Mouse (Mus musculus): Measurements from ENCODE around the gene Inca1.

Inca1 gene

GRCm38 (mm10) chr11:70669582-70670345, 30.2 kb downstream of the Inca1 start:
- DNase-seq (ENCODE audit: low read depth, low spot score): peak; percentile 83

GRCm38 (mm10) chr11:70668771-70669505, 31.0 kb downstream of the Inca1 start, which contains the start of gene Spag7:
TSS of gene Spag7 (minus strand) at chr11:70669416.
- DNase-seq (ENCODE audit: low read depth, low spot score): peak; percentile 99

DNA sequence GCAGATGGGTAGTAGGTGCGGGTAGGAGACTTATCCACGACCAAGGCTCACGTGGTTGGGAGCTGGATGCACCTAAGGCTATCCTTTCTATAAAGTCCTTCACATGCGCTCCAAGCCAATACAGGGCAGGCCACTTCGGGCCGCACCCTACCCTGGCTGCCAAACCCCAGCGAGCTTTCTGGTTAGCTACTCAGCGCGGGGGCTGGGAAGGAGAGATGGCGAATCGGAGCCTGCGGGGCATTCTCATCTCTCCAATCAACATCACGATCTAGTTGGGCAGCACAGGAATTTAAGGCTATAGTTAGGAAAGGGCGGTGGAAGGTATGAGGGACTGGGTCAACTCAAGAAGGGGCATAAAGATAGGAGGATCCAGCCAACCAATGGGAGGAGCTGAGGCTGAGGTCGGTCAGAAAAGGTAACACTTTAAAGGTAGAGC, 31.6 kb downstream of the Inca1 start:
- DNase-seq (ENCODE audit: low read depth, low spot score): no peak

DNA sequence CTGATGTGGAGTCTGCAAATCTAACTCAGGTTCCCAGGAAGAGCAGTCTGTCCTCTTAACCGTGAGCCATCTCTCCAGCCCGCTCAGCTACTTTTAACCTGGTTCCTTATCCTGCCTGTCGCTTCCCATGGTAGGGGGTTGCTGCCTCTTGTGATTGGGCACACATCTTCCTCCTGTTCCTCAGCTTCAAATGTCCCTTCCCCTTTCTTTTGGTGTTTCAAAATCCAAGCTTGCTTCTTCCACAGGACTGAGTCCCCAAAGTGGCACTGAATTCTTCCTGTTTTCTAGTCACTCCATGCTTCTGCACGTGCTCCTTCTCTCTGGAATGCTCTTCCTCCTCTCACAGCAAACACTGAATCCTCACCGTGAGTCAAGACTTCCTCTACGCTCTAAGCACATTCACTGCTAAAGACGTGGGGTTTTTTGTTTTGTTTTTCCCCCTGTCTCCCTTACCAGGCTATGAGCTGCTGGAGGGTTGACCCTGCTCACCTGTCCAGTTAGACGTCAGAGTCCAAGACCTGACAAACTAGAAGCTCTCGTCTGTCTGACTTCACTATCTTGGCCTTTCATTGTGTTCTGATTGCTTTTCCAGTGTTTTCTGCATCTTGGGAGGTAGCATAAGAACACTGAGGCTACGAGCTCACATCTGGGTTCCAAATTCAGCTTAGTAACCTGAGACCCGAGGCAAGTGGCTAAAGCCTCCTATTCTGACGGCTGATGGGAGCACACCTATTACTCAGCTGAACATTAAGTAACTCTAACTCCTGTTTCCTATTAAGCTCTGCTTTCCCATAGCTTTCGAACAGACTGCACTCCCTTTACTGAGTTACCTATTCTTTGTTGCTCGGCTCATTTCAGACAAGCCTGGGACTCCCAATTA, 32.4 kb downstream of the Inca1 start:
- no peak for DNase-seq (ENCODE audit: low read depth, low spot score)

DNA sequence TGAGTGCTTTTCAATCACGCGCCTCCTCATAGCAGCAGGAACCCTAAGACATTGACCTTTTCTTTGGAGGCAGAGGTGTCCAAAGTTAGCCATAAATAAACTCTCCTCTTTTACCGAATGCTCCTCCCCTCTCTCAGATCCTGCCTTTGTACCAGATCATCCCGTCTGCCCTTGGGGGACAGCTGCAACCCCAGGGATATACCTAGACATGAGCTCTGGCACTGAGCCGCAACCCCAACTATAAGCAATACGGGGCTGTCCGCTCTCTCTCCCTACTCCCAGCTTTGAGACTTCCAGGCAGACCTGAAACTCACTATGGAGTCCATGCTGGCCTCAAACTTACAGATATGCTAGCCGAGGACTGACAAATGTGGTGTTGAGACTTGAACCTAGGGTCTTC, 33.3 kb downstream of the Inca1 start:
- no peak for DNase-seq (ENCODE audit: low read depth, low spot score)

- no peak for DNase-seq (ENCODE audit: low read depth, low spot score)
Measured at GRCm38 (mm10) chr11:70664741-70665140, 35.2 kb downstream of the Inca1 start.

DNA sequence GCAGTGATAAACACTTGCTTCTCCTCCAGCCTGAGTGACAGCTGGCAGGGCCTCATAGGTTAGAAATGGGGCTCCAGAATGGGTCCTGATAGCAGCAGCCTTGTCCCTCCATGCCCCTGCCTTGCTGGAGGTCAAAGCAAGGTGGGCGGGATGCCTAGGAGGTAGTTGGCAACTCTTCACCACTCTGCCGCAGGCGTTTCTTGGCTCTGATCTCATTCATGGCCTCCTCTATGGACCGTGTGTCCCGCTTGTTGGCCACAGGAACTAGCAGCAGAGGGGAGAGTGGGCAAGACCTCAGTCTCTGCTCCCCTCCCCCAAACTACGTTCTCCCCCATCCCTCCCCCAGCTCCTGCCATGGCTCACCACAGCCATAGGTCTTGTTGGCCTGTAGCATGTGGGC, 36.0 kb downstream of the Inca1 start:
- no peak for DNase-seq (ENCODE audit: low read depth, low spot score)

DNA sequence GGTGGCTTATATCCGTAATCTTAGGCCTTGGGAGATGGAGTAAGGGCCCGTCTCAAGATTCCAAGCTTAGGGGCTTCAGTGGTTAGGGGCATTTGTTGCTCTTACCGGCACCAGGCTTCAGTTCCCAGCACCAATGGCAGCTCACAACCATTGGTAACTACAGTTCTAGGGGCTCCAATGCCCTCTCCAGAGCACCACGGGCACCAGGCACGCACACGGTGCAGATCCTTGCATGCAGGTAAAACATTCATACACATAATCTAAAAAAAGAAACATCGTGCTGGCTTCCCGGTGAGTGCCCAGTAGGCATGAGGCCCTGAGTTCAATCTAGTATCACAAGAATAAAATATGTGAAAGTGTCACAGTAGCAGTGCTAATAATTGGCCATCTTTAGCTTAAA, 36.9 kb downstream of the Inca1 start:
- no peak for DNase-seq (ENCODE audit: low read depth, low spot score)

DNA sequence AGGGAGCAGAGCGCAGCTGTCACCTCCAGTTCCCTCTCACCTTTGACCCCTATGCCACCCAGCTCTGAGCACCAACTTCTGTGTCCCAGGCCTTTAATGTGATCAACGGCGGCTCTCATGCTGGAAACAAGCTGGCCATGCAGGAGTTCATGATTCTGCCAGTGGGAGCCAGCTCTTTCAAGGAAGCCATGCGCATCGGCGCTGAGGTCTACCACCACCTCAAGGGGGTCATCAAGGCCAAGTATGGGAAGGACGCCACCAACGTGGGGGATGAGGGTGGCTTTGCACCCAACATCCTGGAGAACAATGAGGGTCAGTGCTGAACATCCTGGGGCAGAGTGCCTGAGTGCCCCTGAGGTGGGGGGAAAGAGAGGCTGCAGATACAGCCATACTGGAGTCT, 39.4 kb downstream of the Inca1 start:
- DNase-seq (ENCODE audit: low read depth, low spot score): no peak

- no peak for DNase-seq (ENCODE audit: low read depth, low spot score)
Measured at GRCm38 (mm10) chr11:70658942-70659341, 41.0 kb downstream of the Inca1 start.

DNA sequence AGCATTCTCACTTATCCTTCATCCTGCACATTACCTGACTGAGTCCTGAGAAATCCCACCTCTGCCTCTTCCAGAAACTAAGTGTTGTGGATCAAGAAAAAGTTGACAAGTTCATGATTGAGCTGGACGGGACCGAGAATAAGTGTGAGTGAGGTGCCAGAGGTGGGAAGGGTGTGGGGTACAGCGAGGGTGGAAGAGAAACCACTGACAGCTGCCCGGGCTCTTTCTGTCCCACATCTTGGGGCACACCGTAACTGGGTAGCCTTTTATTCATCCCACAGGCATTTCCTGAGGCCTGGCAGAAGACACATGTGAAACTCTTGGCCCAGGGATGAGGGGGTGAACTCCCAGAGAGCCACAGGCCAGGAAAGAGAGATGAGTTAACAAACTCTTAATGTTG, 41.4 kb downstream of the Inca1 start:
- no peak for DNase-seq (ENCODE audit: low read depth, low spot score)

DNA sequence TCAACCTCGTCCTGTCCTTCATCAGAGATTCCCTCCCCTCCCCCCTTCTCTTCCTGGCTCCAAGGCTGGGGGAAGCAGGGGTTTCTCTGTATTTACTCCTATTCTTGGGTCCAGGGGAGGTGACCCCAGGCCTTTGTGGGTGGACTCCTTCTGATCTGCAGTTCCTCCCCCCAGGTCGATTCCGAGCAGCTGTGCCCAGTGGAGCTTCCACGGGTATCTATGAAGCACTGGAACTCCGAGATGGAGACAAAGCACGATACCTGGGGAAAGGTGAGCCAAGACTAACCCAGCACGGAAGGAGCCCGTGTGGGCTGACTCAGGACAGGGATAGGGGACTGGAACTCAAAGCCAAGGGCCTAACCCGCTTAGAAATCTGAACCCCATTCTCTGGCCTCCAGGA, 42.0 kb downstream of the Inca1 start:
- DNase-seq (ENCODE audit: low read depth, low spot score): no peak

DNA sequence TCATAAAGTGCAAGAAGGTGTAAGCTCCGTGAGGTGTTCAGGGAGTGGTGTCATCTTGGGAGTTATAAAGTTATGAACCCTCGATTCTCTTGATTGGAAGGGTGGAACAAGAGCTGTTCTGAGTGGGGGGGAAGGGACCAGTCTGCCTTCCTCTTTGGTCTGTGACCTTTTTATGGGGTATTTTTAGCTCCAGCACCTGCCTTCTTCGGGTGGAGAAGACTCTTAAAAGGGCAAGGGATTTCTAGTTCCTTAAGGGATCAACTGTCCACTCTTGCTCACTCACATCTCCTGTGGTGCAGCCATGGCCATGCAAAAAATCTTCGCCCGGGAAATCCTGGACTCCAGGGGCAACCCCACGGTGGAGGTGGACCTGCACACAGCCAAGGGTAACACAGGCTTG, 42.4 kb downstream of the Inca1 start:
- no peak for DNase-seq (ENCODE audit: low read depth, low spot score)

DNA sequence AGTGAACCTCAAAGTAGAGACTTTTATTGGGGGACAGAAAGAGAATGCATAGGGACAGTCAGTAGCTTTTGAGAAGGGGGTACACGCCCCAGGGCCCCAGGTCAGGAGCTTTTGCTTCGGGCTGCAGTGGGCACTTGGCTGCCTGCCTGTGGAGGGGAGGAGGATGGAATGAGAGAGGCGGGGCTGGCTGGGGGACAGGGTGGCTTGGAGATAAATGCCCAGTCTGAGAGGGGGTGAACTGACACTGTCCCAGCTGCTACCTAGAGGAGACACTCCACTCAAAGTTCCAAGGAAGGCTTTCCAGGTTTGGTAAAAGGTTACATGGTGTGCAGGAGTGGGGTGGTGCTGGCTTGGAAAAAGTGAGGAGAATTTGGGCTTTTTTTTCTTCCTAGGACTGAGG, 43.0 kb downstream of the Inca1 start, which contains the start of gene Eno3:
TSS of gene Eno3 (plus strand) at position 239 of the 400 bp plus-strand sequence.
- DNase-seq (ENCODE audit: low read depth, low spot score): peak; percentile 21

DNA sequence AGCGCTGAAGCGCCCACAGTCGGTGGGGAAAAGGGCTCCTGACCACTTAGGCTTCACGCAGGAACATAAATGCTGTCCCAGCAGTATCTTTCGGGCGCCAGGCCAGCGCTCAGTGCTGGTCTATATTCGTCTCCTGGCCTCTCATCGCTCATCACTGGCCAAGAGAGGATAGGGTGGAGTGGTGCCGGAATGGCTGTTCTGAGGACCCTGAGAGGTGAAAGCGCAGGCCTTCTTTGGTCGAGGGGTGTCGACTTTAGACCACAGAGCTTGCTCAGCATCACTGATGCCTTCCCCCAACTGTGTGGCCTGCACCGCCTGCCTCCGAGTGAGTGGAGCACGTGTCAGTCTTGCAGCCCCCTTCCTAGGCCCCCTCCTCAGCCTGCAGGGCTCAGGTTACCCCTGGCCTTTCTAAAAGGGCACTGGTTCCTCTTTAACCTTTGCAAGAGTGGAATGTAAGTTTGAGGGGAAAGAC, 43.5 kb downstream of the Inca1 start:
- peak; percentile 64 for DNase-seq (ENCODE audit: low read depth, low spot score)

DNA sequence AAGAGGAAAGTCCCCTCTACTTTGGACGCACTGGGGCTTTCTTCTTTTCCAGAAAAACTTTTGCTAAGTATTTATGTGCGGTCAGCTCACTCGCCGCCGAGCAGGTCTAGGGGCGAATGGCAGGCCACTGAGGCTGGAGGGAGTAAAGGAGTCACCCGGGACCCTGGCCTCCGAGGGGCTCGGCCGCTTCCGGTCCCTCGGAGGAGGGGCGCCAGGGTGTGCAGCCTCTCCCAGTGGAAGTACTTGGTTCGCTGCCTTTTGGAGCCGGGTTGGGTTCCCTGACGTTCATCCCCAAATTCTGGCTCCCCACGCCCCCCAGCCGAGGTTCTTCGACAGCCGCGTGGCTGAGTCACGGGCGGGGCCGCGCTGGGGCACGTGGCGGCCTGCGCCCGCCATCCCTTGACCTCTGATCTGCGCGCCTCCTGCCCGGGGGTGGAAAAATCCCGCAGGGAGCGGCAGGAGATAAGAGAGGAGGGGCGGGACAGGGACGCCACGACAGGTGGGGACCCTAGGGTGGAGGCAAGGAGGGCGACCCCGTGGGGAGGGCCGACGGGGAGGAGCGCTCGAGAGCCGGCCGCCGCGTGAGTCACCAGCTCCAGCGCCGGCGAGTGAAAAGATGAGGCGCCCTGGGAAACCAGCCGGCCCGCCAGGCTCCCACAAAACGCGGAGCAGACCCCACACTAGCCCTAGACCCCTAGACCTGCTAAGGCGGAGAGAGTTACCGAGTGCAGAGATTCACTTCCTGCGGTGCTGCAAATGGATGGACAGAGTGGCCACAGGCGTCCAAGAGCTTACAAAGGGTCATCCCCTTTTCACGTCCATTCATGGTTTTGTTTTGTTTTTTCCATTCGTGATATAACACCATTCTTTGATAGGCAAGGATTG, 44.1 kb downstream of the Inca1 start:
- DNase-seq (ENCODE audit: low read depth, low spot score): peak; percentile 54

GRCm38 (mm10) chr11:70654923-70655570, 44.9 kb downstream of the Inca1 start:
- DNase-seq (ENCODE audit: low read depth, low spot score): peak; percentile 86

GRCm38 (mm10) chr11:70654198-70654922, 45.6 kb downstream of the Inca1 start, which contains the start of gene Pfn1:
TSS of gene Pfn1 (minus strand) at chr11:70654644.
- peak; percentile 82 for DNase-seq (ENCODE audit: low read depth, low spot score)

Measured in mesoderm, embryonic 11.5 days (tissue).